Mouse (Mus musculus) bone marrow, adult 2 months (tissue): ENCODE results near the gene Lrrc29. TPM values are rescaled to one million over a fixed set of nuclear protein-coding genes. Genes with fewer than 3 reads are reported as not detected.
A peak's percentile ranks its signal among the peaks of the same experiment; 100 is the strongest.

Source experiments
- H3K27ac ChIP-seq: fragments of 200-500 bp; 2 replicates; pipeline ENCODE4 v1.5.1; 2012; ENCODE audit warnings: low read depth, mild to moderate bottlenecking, control low read depth, inconsistent platforms, low read length; ENCODE audit not compliant: control insufficient read depth, poor library complexity, insufficient read depth
- H3K4me1 ChIP-seq: fragments of 200-500 bp; 2 replicates; pipeline ENCODE4 v1.6.1; 2011; ENCODE audit warnings: low read length; ENCODE audit not compliant: control insufficient read depth, insufficient read depth
- H3K4me3 ChIP-seq: fragments of 200-500 bp; replicated peaks from 2 replicates; pipeline ENCODE3; 2011; ENCODE audit warnings: mild to moderate bottlenecking, low read depth, low read length, control low read depth; ENCODE audit not compliant: control insufficient read depth
- CTCF ChIP-seq: fragments of 200-500 bp; IDR thresholded peaks from 2 replicates; pipeline ENCODE4 v1.5.1; 2011; ENCODE audit warnings: low read length, control low read depth; ENCODE audit not compliant: control insufficient read depth, insufficient read depth
- POLR2A ChIP-seq: fragments of 200-500 bp; IDR thresholded peaks from 2 replicates; pipeline ENCODE4 v1.6.1; 2011; ENCODE audit warnings: low read depth, mild to moderate bottlenecking, control low read depth, low read length, borderline replicate concordance; ENCODE audit not compliant: control insufficient read depth
- WGBS: fragments of 180-500 bp; shearing (Covaris S2); methylation state at CpG from one replicate; pipeline ENCODE4 v1.1.7; 2018; 5-methylcytosine and 5-hydroxymethylcytosine counted together
- polyA plus RNA-seq: library from polyadenylated mRNA; stranded (reverse); fragments of >200 nt; gene quantifications from 2 replicates; pipeline ENCODE4 v1.2.4, GENCODE M21; 2011; ENCODE audit warnings: low replicate concordance; ENCODE audit not compliant: missing spikeins, insufficient read depth, insufficient read length

Gene Lrrc29
- polyA plus RNA-seq, 1 experiment = 19.9 TPM

- no peak overlapping the region for H3K27ac ChIP-seq
- WGBS = 94% methylated on average over 8 of the region's 8 CpGs
- no peak overlapping the region for H3K4me3 ChIP-seq
- TF ChIP-seq CTCF = no peak
- no peak for TF ChIP-seq POLR2A
- H3K4me1 ChIP-seq = no peaks in the 10 kb centered on the region; the same call in none of the 2 replicates
These were observed 16.0 kb downstream of the Lrrc29 start for GRCm38 (mm10) chr8:105310118-105310517.

GRCm38 (mm10) chr8:105309142-105309847 is 16.8 kb downstream of the Lrrc29 start:
- Histone ChIP-seq H3K27ac (no peak overlapping the region), H3K4me1 (no peaks in the 10 kb centered on the region; the same call in none of the 2 replicates), H3K4me3 (no peak overlapping the region)
- TF ChIP-seq POLR2A (no peak), CTCF (no peak)
- WGBS = 88% methylated on average over 15 of the region's 15 CpGs

- Histone ChIP-seq H3K4me3 (no peak overlapping the region), H3K4me1 (no peaks in the 10 kb centered on the region; the same call in none of the 2 replicates), H3K27ac (no peak overlapping the region)
- 94% methylated on average over 10 of the region's 10 CpGs for WGBS
- TF ChIP-seq POLR2A (no peak), CTCF (no peak)
These were observed 17.6 kb downstream of the Lrrc29 start for GRCm38 (mm10) chr8:105308428-105308827.

- H3K4me1 ChIP-seq = no peaks in the 10 kb centered on the region; the same call in none of the 2 replicates
- H3K27ac ChIP-seq = no peak overlapping the region
- H3K4me3 ChIP-seq = no peak overlapping the region
- WGBS = 96% methylated on average over 13 of the region's 13 CpGs
- TF ChIP-seq POLR2A = no peak
- no peak for TF ChIP-seq CTCF
These were observed 18.4 kb downstream of the Lrrc29 start for GRCm38 (mm10) chr8:105307670-105308069.

GRCm38 (mm10) chr8:105306146-105306691 is 19.9 kb downstream of the Lrrc29 start:
- H3K27ac ChIP-seq = no peak overlapping the region
- H3K4me1 ChIP-seq = no peaks in the 10 kb centered on the region; the same call in 1 of the 2 replicates
- TF ChIP-seq CTCF = no peak
- TF ChIP-seq POLR2A = no peak
- no peak overlapping the region for H3K4me3 ChIP-seq
- 41% methylated on average over 5 of the region's 5 CpGs for WGBS

GRCm38 (mm10) chr8:105305211-105306145 is 20.6 kb downstream of the Lrrc29 start, which contains the start of gene Elmo3:
Gene Elmo3 (plus strand): TSS chr8:105305601.
- 0 out of 2 replicates have a peak, but pooled peaks have one; percentile 34 for TF ChIP-seq POLR2A
- no peak for TF ChIP-seq CTCF
- 9% methylated on average over 29 of the region's 30 CpGs for WGBS
- peak within 1 kb of the TSS; percentile 7 for H3K27ac ChIP-seq
- H3K4me1 ChIP-seq = no peaks in the 10 kb centered on the region; the same call in 1 of the 2 replicates
- peak within 1 kb of the TSS; percentile 2 for H3K4me3 ChIP-seq

GRCm38 (mm10) chr8:105304325-105305210 is 21.5 kb downstream of the Lrrc29 start:
- no peak for TF ChIP-seq POLR2A
- TF ChIP-seq CTCF = no peak
- WGBS = 51% methylated on average over 9 of the region's 9 CpGs
- no peak overlapping the region for H3K4me3 ChIP-seq
- H3K27ac ChIP-seq = no peak overlapping the region
- no peaks in the 10 kb centered on the region; the same call in 1 of the 2 replicates for H3K4me1 ChIP-seq
